Mouse (Mus musculus) small intestine, adult 2 months (tissue): Measurements from ENCODE around the gene Cd320.

Experiments used
- CTCF ChIP-seq: fragments of 200-500 bp; IDR thresholded peaks from 2 replicates; pipeline ENCODE4 v1.5.1; 2012; ENCODE audit warnings: low read depth, mild to moderate bottlenecking, control low read depth, inconsistent platforms, low read length, moderate library complexity, mixed read lengths; ENCODE audit not compliant: insufficient replicate concordance, insufficient read length; ENCODE audit errors: extremely low read depth
- POLR2A ChIP-seq: fragments of 200-500 bp; IDR thresholded peaks from 2 replicates; pipeline ENCODE4 v1.6.1; 2012; ENCODE audit warnings: low read depth, mild to moderate bottlenecking, control low read depth, inconsistent platforms, low read length, moderate library complexity

DNA sequence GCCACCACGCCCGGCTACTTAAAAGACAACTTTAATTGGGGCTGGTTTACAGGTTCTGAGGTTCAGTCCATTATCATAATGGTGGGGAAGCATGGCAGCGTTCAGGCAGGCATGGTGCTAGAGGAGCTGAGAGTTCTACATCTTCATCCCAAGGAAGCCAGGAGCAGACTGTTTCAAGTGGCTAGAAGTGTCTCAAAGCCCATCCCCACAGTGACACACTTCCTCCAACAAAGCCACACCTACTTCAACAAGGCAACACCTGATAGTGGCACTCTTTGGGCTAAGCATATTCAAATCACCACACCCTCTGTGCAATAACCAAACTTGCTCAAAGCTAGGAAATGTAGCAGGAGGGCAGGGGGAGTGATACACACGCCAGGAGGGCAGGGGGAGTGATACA lies 38.7 kb upstream of the Cd320 start:
- no peak for TF ChIP-seq CTCF
- TF ChIP-seq POLR2A = no peak
